ENCODE assay signal across 33 mouse cellular contexts in genomic region chr17:46918951-46919350, GRCm38 (mm10). TPM values are rescaled to one million over a fixed set of nuclear protein-coding genes. Genes with fewer than 3 reads are reported as not detected.
DNase-seq lines count a peak whose midpoint lies in the region; ATAC-seq lines count a peak whose summit lies in the region.
"Had no signal": no experiment of that assay in that cellular context is flagged by ENCODE, and none has a peak within 500 bp of the region (broad histone marks: within the 10 kb centered on the region; RNA-seq: fewer than 3 reads in every experiment).

No protein-coding gene starts in this region.

- H3K4me3 ChIP-seq in embryonic facial prominence, embryonic 11.5 days (ENCODE audit: low read depth, low read length), result no peak overlapping the region
- H3K4me3 ChIP-seq in embryonic facial prominence, embryonic 10.5 days, result no peak overlapping the region
- H3K4me3 ChIP-seq in hindbrain, embryonic 15.5 days, result no peak overlapping the region
- no peak overlapping the region for H3K4me3 ChIP-seq in hindbrain, embryonic 12.5 days
- H3K4me3 ChIP-seq in midbrain, embryonic 13.5 days (replicated peaks), result no peak overlapping the region
- H3K4me3 ChIP-seq in midbrain, embryonic 14.5 days (replicated peaks; ENCODE audit: low read depth, low read length), result no peak overlapping the region
- no peak overlapping the region for H3K4me3 ChIP-seq in embryonic facial prominence, embryonic 13.5 days
- no peak overlapping the region for H3K4me3 ChIP-seq in forebrain, embryonic 16.5 days (replicated peaks; ENCODE audit: low read length)
- H3K4me3 ChIP-seq: forebrain, embryonic 13.5 days; gastrocnemius, adult 2 months; heart, embryonic 12.5 days; neural tube, embryonic 13.5 days had no signal

- no peaks in the 10 kb centered on the region for H3K36me3 ChIP-seq in embryonic facial prominence, embryonic 11.5 days (replicated peaks; ENCODE audit: control insufficient read depth, insufficient read depth, low read depth, low read length)
- H3K36me3 ChIP-seq in embryonic facial prominence, embryonic 10.5 days (replicated peaks), result no peaks in the 10 kb centered on the region
- H3K36me3 ChIP-seq in hindbrain, embryonic 15.5 days, result no peaks in the 10 kb centered on the region
- no peaks in the 10 kb centered on the region for H3K36me3 ChIP-seq in hindbrain, embryonic 12.5 days
- H3K36me3 ChIP-seq in midbrain, embryonic 13.5 days, result no peaks in the 10 kb centered on the region
- H3K36me3 ChIP-seq in midbrain, embryonic 14.5 days (ENCODE audit: control insufficient read depth, insufficient read depth, low read length), result no peaks in the 10 kb centered on the region
- no peaks in the 10 kb centered on the region for H3K36me3 ChIP-seq in embryonic facial prominence, embryonic 13.5 days
- no peaks in the 10 kb centered on the region for H3K36me3 ChIP-seq in forebrain, embryonic 16.5 days (ENCODE audit: control insufficient read depth, insufficient read depth)
- H3K36me3 ChIP-seq: heart, embryonic 12.5 days; neural tube, embryonic 13.5 days had no signal

- H3K9me3 ChIP-seq in embryonic facial prominence, embryonic 11.5 days (replicated peaks; ENCODE audit: control insufficient read depth, low read length), result no peaks in the 10 kb centered on the region
- no peaks in the 10 kb centered on the region for H3K9me3 ChIP-seq in embryonic facial prominence, embryonic 10.5 days
- no peaks in the 10 kb centered on the region for H3K9me3 ChIP-seq in hindbrain, embryonic 15.5 days
- no peaks in the 10 kb centered on the region for H3K9me3 ChIP-seq in hindbrain, embryonic 12.5 days (replicated peaks)
- no peaks in the 10 kb centered on the region for H3K9me3 ChIP-seq in midbrain, embryonic 13.5 days
- no peaks in the 10 kb centered on the region for H3K9me3 ChIP-seq in midbrain, embryonic 14.5 days (ENCODE audit: control insufficient read depth, low read length)
- H3K9me3 ChIP-seq in embryonic facial prominence, embryonic 13.5 days, result no peaks in the 10 kb centered on the region
- H3K9me3 ChIP-seq in forebrain, embryonic 16.5 days (ENCODE audit: control insufficient read depth, low read length), result no peaks in the 10 kb centered on the region
- H3K9me3 ChIP-seq: forebrain, embryonic 13.5 days; heart, embryonic 12.5 days; neural tube, embryonic 13.5 days had no signal

- no peak overlapping the region for H3K4me2 ChIP-seq in embryonic facial prominence, embryonic 11.5 days (ENCODE audit: low read depth, low read length)
- no peak overlapping the region for H3K4me2 ChIP-seq in hindbrain, embryonic 15.5 days
- H3K4me2 ChIP-seq in hindbrain, embryonic 12.5 days (replicated peaks), result no peak overlapping the region
- no peak overlapping the region for H3K4me2 ChIP-seq in midbrain, embryonic 13.5 days (replicated peaks)
- H3K4me2 ChIP-seq in midbrain, embryonic 14.5 days (ENCODE audit: low read length), result no peak overlapping the region
- H3K4me2 ChIP-seq in embryonic facial prominence, embryonic 13.5 days, result no peak overlapping the region
- H3K4me2 ChIP-seq in forebrain, embryonic 16.5 days (ENCODE audit: low read length), result no peak overlapping the region
- H3K4me2 ChIP-seq: forebrain, embryonic 13.5 days; heart, embryonic 12.5 days; neural tube, embryonic 13.5 days had no signal

- WGBS in embryonic facial prominence, embryonic 11.5 days, result 32% methylated on average over 4 of the region's 4 CpGs
- 27% methylated on average over 4 of the region's 4 CpGs for WGBS in embryonic facial prominence, embryonic 10.5 days
- WGBS in hindbrain, embryonic 15.5 days, result 50% methylated on average over 4 of the region's 4 CpGs
- 51% methylated on average over 4 of the region's 4 CpGs for WGBS in hindbrain, embryonic 12.5 days
- WGBS in midbrain, embryonic 13.5 days, result 49% methylated on average over 4 of the region's 4 CpGs
- 48% methylated on average over 4 of the region's 4 CpGs for WGBS in midbrain, embryonic 14.5 days
- WGBS in embryonic facial prominence, embryonic 13.5 days, result 9% methylated on average over 4 of the region's 4 CpGs
- WGBS in forebrain, embryonic 16.5 days, result 46% methylated on average over 4 of the region's 4 CpGs

- no peak overlapping the region for H3K9ac ChIP-seq in embryonic facial prominence, embryonic 11.5 days (replicated peaks; ENCODE audit: low read length)
- H3K9ac ChIP-seq in hindbrain, embryonic 15.5 days, result no peak overlapping the region
- no peak overlapping the region; the same call in 1 of the 2 replicates for H3K9ac ChIP-seq in hindbrain, embryonic 12.5 days
- peak overlapping the region; percentile 32; the same call in 1 of the 2 replicates for H3K9ac ChIP-seq in midbrain, embryonic 13.5 days (replicated peaks)
- H3K9ac ChIP-seq in midbrain, embryonic 14.5 days (replicated peaks; ENCODE audit: low read length), result no peak overlapping the region
- no peak overlapping the region for H3K9ac ChIP-seq in embryonic facial prominence, embryonic 13.5 days
- H3K9ac ChIP-seq in forebrain, embryonic 16.5 days (replicated peaks; ENCODE audit: low read depth, low read length), result no peak overlapping the region
- H3K9ac ChIP-seq: forebrain, embryonic 13.5 days; heart, embryonic 12.5 days; liver, embryonic 14.5 days; neural tube, embryonic 13.5 days had no signal

- no peaks in the 10 kb centered on the region for H3K27me3 ChIP-seq in embryonic facial prominence, embryonic 11.5 days (ENCODE audit: control insufficient read depth, insufficient read depth, low read length)
- no peaks in the 10 kb centered on the region for H3K27me3 ChIP-seq in embryonic facial prominence, embryonic 10.5 days (replicated peaks; ENCODE audit: low read depth, poor library complexity, severe bottlenecking)
- no peaks in the 10 kb centered on the region for H3K27me3 ChIP-seq in hindbrain, embryonic 15.5 days
- no peaks in the 10 kb centered on the region for H3K27me3 ChIP-seq in hindbrain, embryonic 12.5 days
- H3K27me3 ChIP-seq in midbrain, embryonic 13.5 days, result no peaks in the 10 kb centered on the region
- no peaks in the 10 kb centered on the region for H3K27me3 ChIP-seq in midbrain, embryonic 14.5 days (ENCODE audit: control insufficient read depth, insufficient read depth, low read length)
- no peaks in the 10 kb centered on the region for H3K27me3 ChIP-seq in embryonic facial prominence, embryonic 13.5 days
- no peaks in the 10 kb centered on the region for H3K27me3 ChIP-seq in forebrain, embryonic 16.5 days (replicated peaks; ENCODE audit: control insufficient read depth, insufficient read depth, low read length)
- H3K27me3 ChIP-seq: forebrain, embryonic 13.5 days; heart, embryonic 12.5 days; neural tube, embryonic 13.5 days had no signal

- peak; percentile 12 for DNase-seq in embryonic facial prominence, embryonic 11.5 days (ENCODE audit: low spot score)
- DNase-seq in embryonic facial prominence, embryonic 10.5 days (ENCODE audit: low spot score), result no peak
- no peak for DNase-seq in midbrain, embryonic 14.5 days
- DNase-seq: adrenal gland, postnatal 14 days; cerebellum, adult 11 months; cerebellum, adult 9-11 months; gastrocnemius, adult 2 months; gastrocnemius, postnatal 36 days; heart, adult 18-20 months; heart, postnatal 10 days; kidney, adult 8-10 months; liver; lung, adult 2 months; lung, postnatal 10 days; right cerebral cortex, postnatal 14 days; thymus, postnatal 4 days had no signal

- ATAC-seq in embryonic facial prominence, embryonic 11.5 days (replicated peaks; ENCODE audit: insufficient number of reproducible peaks, low FRiP score, low TSS enrichment, low read depth), result no peak; the same call in 1 of the 2 replicates
- ATAC-seq in hindbrain, embryonic 15.5 days (ENCODE audit: low FRiP score, low read depth), result peak; percentile 61; the same call in 1 of the 2 replicates
- ATAC-seq in hindbrain, embryonic 12.5 days (ENCODE audit: low FRiP score), result no peak
- ATAC-seq in midbrain, embryonic 13.5 days, result no peak
- ATAC-seq in midbrain, embryonic 14.5 days (ENCODE audit: low FRiP score, low TSS enrichment), result no peak
- ATAC-seq in embryonic facial prominence, embryonic 13.5 days (ENCODE audit: insufficient number of reproducible peaks, insufficient read depth, low FRiP score, low TSS enrichment, low read depth), result 0 out of 2 replicates have a peak, but pooled peaks have one; percentile 46
- no peak for ATAC-seq in forebrain, embryonic 16.5 days
- ATAC-seq: forebrain, embryonic 13.5 days had no signal

- H3K4me1 ChIP-seq in embryonic facial prominence, embryonic 11.5 days (ENCODE audit: control insufficient read depth, insufficient read depth, low read length), result no peaks in the 10 kb centered on the region
- H3K4me1 ChIP-seq in embryonic facial prominence, embryonic 10.5 days, result peaks cover 31% of the 10 kb centered on the region
- H3K4me1 ChIP-seq in hindbrain, embryonic 15.5 days (replicated peaks), result no peaks in the 10 kb centered on the region
- H3K4me1 ChIP-seq in hindbrain, embryonic 12.5 days, result 0 out of 2 replicates have a peak, but pooled peaks cover 10% of the 10 kb centered on the region
- H3K4me1 ChIP-seq in midbrain, embryonic 13.5 days (replicated peaks), result no peaks in the 10 kb centered on the region
- no peaks in the 10 kb centered on the region for H3K4me1 ChIP-seq in midbrain, embryonic 14.5 days (ENCODE audit: control insufficient read depth, insufficient read depth, low read length)
- peaks cover 9% of the 10 kb centered on the region for H3K4me1 ChIP-seq in embryonic facial prominence, embryonic 13.5 days
- H3K4me1 ChIP-seq in forebrain, embryonic 16.5 days (replicated peaks; ENCODE audit: control insufficient read depth, insufficient read depth, low read length), result no peaks in the 10 kb centered on the region
- H3K4me1 ChIP-seq: forebrain, embryonic 13.5 days; heart, embryonic 12.5 days; neural tube, embryonic 13.5 days had no signal

- H3K27ac ChIP-seq in embryonic facial prominence, embryonic 11.5 days (replicated peaks; ENCODE audit: low read depth, low read length), result no peak overlapping the region
- no peak overlapping the region for H3K27ac ChIP-seq in embryonic facial prominence, embryonic 10.5 days (replicated peaks)
- H3K27ac ChIP-seq in hindbrain, embryonic 15.5 days (replicated peaks), result no peak overlapping the region
- H3K27ac ChIP-seq in hindbrain, embryonic 12.5 days, result no peak overlapping the region
- H3K27ac ChIP-seq in midbrain, embryonic 13.5 days, result no peak overlapping the region
- H3K27ac ChIP-seq in midbrain, embryonic 14.5 days (replicated peaks; ENCODE audit: low read depth, low read length), result no peak overlapping the region
- H3K27ac ChIP-seq in embryonic facial prominence, embryonic 13.5 days, result no peak overlapping the region
- H3K27ac ChIP-seq in forebrain, embryonic 16.5 days (ENCODE audit: low read length), result no peak overlapping the region
- H3K27ac ChIP-seq: forebrain, embryonic 13.5 days; gastrocnemius, adult 2 months; liver, embryonic 14.5 days; macrophage; neural tube, embryonic 13.5 days had no signal

RNA-seq across cellular contexts. Expression of gene Prph2, which starts 8.7 kb away (rescaled TPM):
- polyA plus RNA-seq in embryonic facial prominence, embryonic 11.5 days (2014; fragmentation: Nextera tagmentation; extraction: Ambion mirVana), result not detected in 2 replicates
- not detected in 2 replicates for polyA plus RNA-seq in embryonic facial prominence, embryonic 10.5 days (2016; fragmentation: Nextera tagmentation; extraction: Ambion mirVana)
- 0.05 TPM in 1 of 2 replicates, not detected in the other for polyA plus RNA-seq in hindbrain, embryonic 15.5 days (2015; fragmentation: Nextera tagmentation; extraction: Ambion mirVana)
- not detected in 2 replicates for polyA plus RNA-seq in hindbrain, embryonic 12.5 days (2016; fragmentation: Nextera tagmentation; extraction: Ambion mirVana)
- polyA plus RNA-seq in midbrain, embryonic 13.5 days (2015; fragmentation: Nextera tagmentation; extraction: Ambion mirVana), result not detected in 2 replicates
- not detected in 2 replicates for polyA plus RNA-seq in midbrain, embryonic 14.5 days (2014; fragmentation: Nextera tagmentation; extraction: Ambion mirVana)
- not detected in 2 replicates for polyA plus RNA-seq in embryonic facial prominence, embryonic 13.5 days (2015; fragmentation: Nextera tagmentation; extraction: Ambion mirVana)
- not detected in 2 replicates for polyA plus RNA-seq in forebrain, embryonic 16.5 days (2015; fragmentation: Nextera tagmentation; extraction: Ambion mirVana)
- polyA plus RNA-seq: forebrain, embryonic 13.5 days; frontal cortex, adult 2 months; heart, embryonic 12.5 days; hindbrain, embryonic 11.5 days; intestine, embryonic 14.5 days; limb, embryonic 11.5 days; liver, embryonic 14.5 days; lung, adult 2 months; macrophage; neural tube, embryonic 13.5 days; small intestine, adult 2 months; stomach, embryonic 14.5 days; thymus, postnatal 0 days had no signal

RNA-seq across cellular contexts. Expression of gene Tbcc, which starts 28.5 kb away (rescaled TPM):
- 73.7 and 78.8 TPM in 2 replicates for polyA plus RNA-seq in embryonic facial prominence, embryonic 11.5 days (2014; fragmentation: Nextera tagmentation; extraction: Ambion mirVana)
- 52.9 and 57.9 TPM in 2 replicates for polyA plus RNA-seq in embryonic facial prominence, embryonic 10.5 days (2016; fragmentation: Nextera tagmentation; extraction: Ambion mirVana)
- polyA plus RNA-seq in hindbrain, embryonic 15.5 days (2015; fragmentation: Nextera tagmentation; extraction: Ambion mirVana), result 57.5 and 60.8 TPM in 2 replicates
- 74.5 and 82.9 TPM in 2 replicates for polyA plus RNA-seq in hindbrain, embryonic 12.5 days (2016; fragmentation: Nextera tagmentation; extraction: Ambion mirVana)
- 56.6 and 68.3 TPM in 2 replicates for polyA plus RNA-seq in midbrain, embryonic 13.5 days (2015; fragmentation: Nextera tagmentation; extraction: Ambion mirVana)
- 62.8 and 67.6 TPM in 2 replicates for polyA plus RNA-seq in midbrain, embryonic 14.5 days (2014; fragmentation: Nextera tagmentation; extraction: Ambion mirVana)
- polyA plus RNA-seq in embryonic facial prominence, embryonic 13.5 days (2015; fragmentation: Nextera tagmentation; extraction: Ambion mirVana), result 58.5 and 63.3 TPM in 2 replicates
- 52.6 and 55.6 TPM in 2 replicates for polyA plus RNA-seq in forebrain, embryonic 16.5 days (2015; fragmentation: Nextera tagmentation; extraction: Ambion mirVana)

Comparison
In these comparisons a context has a peak if more than half of its experiments do, and no peak if none do; other contexts are left out.
1. ATAC-seq: peak in hindbrain, embryonic 15.5 days (single experiment) and embryonic facial prominence, embryonic 13.5 days (single experiment); none in embryonic facial prominence, embryonic 11.5 days (single experiment), hindbrain, embryonic 12.5 days (single experiment), midbrain, embryonic 13.5 days (single experiment), midbrain, embryonic 14.5 days (single experiment) and forebrain, embryonic 16.5 days (single experiment).